Mouse (Mus musculus) neural tube, embryonic 14.5 days (tissue): ENCODE data around the gene Lrrc59. TPM values are rescaled to one million over a fixed set of nuclear protein-coding genes. Genes with fewer than 3 reads are reported as not detected.

Experiments used
- ATAC-seq: fragments of 200-750 bp; cut with Nextera tagmentation; 2 replicates; pipeline ENCODE4 v1.8.0; 2017; ENCODE audit warnings: low read depth, mild to moderate bottlenecking, moderate TSS enrichment, moderate library complexity
- H3K27ac ChIP-seq: fragments of 300-500 bp; sonication (generic); 2 replicates; pipeline ENCODE4 v1.5.1; 2014; ENCODE audit warnings: low read depth, mild to moderate bottlenecking, control low read depth, low read length, moderate library complexity, mixed read lengths
- H3K27me3 ChIP-seq: fragments of 300-500 bp; sonication (generic); 2 replicates; pipeline ENCODE4 v1.6.1; 2014; ENCODE audit warnings: low read length; ENCODE audit not compliant: control insufficient read depth, insufficient read depth
- H3K36me3 ChIP-seq: fragments of 300-500 bp; sonication (generic); 2 replicates; pipeline ENCODE4 v1.6.1; 2014; ENCODE audit warnings: low read length, mixed read lengths; ENCODE audit not compliant: control insufficient read depth, insufficient read depth
- H3K4me1 ChIP-seq: fragments of 300-500 bp; sonication (generic); 2 replicates; pipeline ENCODE4 v1.6.1; 2014; ENCODE audit warnings: low read length; ENCODE audit not compliant: control insufficient read depth, insufficient read depth
- H3K4me2 ChIP-seq: fragments of 300-500 bp; sonication (generic); 2 replicates; pipeline ENCODE4 v1.6.1; 2014; ENCODE audit warnings: mild to moderate bottlenecking, low read depth, low read length, control low read depth
- H3K4me3 ChIP-seq: fragments of 300-500 bp; sonication (generic); 2 replicates; pipeline ENCODE4 v1.5.1; 2014; ENCODE audit warnings: low read depth, low read length, control low read depth, mixed read lengths
- H3K9ac ChIP-seq: fragments of 300-500 bp; sonication (generic); replicated peaks from 2 replicates; pipeline ENCODE4 v1.6.1; 2014; ENCODE audit warnings: low read depth, mild to moderate bottlenecking, control low read depth, low read length, mixed read lengths
- H3K9me3 ChIP-seq: fragments of 300-500 bp; sonication (generic); 2 replicates; pipeline ENCODE4 v1.6.1; 2016; ENCODE audit warnings: low read length; ENCODE audit not compliant: control insufficient read depth
- WGBS: fragments of 180-500 bp; shearing (Covaris S2); extraction: QIAGEN DNeasy Blood & Tissue Kit; methylation state at CpG from one replicate; pipeline ENCODE4 v1.1.7; 2014; 5-methylcytosine and 5-hydroxymethylcytosine counted together
- polyA plus RNA-seq: library from polyadenylated mRNA; unstranded; fragments of >200 nt; fragmentation: Nextera tagmentation; extraction: Ambion mirVana; gene quantifications from 2 replicates; pipeline ENCODE4 v1.2.1, GENCODE M21; 2014

Gene Lrrc59
- polyA plus RNA-seq, 1 experiment from 2014 or later = 116 TPM

DNA sequence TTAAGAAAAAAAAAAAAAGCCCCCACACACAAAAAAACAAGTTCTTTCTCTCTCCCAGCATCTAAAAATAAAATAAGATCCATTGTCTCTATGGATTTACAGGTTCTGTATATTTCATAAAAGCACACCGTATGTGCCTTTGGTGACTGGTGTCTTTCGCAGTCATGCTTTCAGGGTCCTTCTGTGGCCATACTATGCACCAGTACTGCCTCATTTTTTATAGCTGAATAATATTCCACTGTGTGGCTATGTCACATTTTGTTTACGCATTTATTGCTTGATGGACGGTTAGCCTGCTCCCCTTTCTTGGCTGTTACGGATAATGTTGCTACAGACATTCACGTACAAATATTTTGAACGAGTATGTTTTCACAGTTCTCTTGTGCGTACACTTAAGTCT, 23.4 kb downstream of the Lrrc59 start:
- Histone ChIP-seq H3K4me3 (peak overlapping the region; percentile 56), H3K9ac (no peak overlapping the region), H3K27me3 (no peaks in the 10 kb centered on the region), H3K4me2 (peak overlapping the region; percentile 69), H3K36me3 (no peaks in the 10 kb centered on the region), H3K9me3 (no peaks in the 10 kb centered on the region), H3K27ac (no peak overlapping the region), H3K4me1 (peaks cover 9% of the 10 kb centered on the region; the same call in 1 of the 2 replicates)
- 49% methylated on average over 8 of the region's 8 CpGs for WGBS
- no peak for ATAC-seq

DNA sequence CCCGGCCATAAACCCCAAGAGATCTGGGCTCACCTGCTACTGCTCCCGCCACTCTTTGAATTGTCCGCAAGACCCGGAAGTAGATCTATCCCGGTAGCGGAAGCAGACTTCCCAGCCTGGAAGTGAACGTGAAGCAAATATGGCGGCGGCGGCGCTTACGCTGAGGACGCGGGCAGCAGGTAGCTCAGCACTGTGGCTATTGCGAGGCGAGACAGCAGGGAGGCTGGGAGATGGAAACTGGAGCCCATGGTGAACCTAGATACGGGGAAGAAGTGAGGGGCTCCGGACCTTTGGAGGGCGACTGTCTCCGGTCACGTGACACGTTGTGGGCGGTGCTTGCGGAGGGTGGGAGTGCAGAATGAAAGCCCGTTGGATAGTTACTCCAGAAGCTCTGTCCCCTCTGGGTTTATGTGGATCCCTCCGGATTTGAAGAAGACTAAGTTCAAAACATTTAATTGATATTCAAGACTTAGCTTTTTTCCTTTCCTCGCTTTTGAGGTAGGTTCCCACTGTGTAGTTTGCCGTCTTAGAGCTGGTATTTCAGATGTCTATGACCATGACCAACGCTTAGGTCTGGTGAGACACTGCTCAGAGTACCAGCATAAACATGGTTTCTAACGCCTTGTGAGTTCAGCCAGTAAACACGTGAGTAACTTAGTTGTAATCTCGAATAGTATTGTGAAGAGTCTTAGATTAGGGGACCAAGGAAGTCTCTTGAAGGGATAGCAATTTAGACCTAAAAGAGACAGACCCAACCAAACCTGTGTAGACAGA, 24.3 kb downstream of the Lrrc59 start, which contains the start of the genes Mrpl27 and Eme1:
Gene Mrpl27 (plus strand): TSS at position 105 of the 774 bp plus-strand sequence.
Gene Eme1 (minus strand): TSS at position 302 of the 774 bp plus-strand sequence.
- H3K27ac ChIP-seq = peak within 1 kb of the TSS; percentile 86
- H3K9ac ChIP-seq = peak within 1 kb of the TSS; percentile 62
- peaks cover 9% of the 10 kb centered on the region; the same call in 1 of the 2 replicates for H3K4me1 ChIP-seq
- H3K36me3 ChIP-seq = peaks cover 5% of the 10 kb centered on the region; the same call in 1 of the 2 replicates
- H3K27me3 ChIP-seq = no peaks in the 10 kb centered on the region
- H3K4me2 ChIP-seq = peak within 1 kb of the TSS; percentile 69
- under 1% methylated on average over 32 of the region's 32 CpGs for WGBS
- ATAC-seq = peak; percentile 94
- H3K9me3 ChIP-seq = no peaks in the 10 kb centered on the region
- peak within 1 kb of the TSS; percentile 56 for H3K4me3 ChIP-seq

DNA sequence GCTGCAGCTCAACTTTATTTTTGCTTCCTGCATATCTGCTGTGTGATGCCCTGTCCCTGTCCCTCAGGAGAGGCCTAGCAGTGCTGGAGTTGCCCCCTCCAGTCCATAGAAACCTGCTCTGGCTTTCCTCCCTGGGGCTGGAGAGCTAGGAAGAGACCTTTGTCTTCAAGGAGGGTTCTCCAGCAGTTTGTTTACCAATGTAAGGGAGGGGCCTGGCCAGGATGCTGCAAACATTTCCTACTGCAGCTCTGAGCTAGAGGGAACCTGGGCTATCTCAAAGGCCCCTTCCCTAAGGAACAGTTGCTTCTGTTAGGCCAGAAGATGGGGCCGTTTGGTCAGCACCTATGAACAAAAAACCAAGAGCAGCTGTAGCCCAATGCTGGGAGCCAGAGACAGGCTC, 31.8 kb downstream of the Lrrc59 start:
- H3K36me3 ChIP-seq = peaks cover 33% of the 10 kb centered on the region
- WGBS = 71% methylated on average over 1 of the region's 1 CpGs

DNA sequence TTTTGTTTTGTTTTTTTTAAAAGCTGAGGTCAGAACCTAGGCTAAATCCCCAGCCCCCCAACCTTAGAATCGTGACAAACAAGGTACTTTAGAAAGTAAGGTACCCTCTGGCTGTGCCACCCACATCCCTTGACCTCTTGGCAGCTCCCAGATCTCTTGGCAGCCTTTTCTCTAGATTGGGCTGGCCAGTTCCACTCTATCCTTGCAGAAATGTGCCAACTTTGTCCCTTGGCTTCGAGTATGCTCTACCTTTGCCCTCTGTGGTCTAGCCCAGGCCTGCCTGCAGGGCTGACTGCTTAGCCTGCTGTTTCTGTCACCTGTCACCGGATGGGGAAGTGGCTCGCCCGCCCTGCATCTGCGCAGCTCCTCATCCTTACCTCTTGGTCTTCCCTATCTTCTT, 35.7 kb downstream of the Lrrc59 start:
- Histone ChIP-seq H3K9me3 (no peaks in the 10 kb centered on the region), H3K4me2 (no peak overlapping the region), H3K27me3 (no peaks in the 10 kb centered on the region), H3K27ac (no peak overlapping the region), H3K4me1 (no peaks in the 10 kb centered on the region), H3K36me3 (peaks cover 56% of the 10 kb centered on the region), H3K4me3 (no peak overlapping the region), H3K9ac (no peak overlapping the region)
- no peak for ATAC-seq
- 91% methylated on average over 6 of the region's 6 CpGs for WGBS

More for the DNA sequence above, 31.8 kb downstream of the Lrrc59 start:
- no peak for ATAC-seq
- Histone ChIP-seq H3K4me1 (no peaks in the 10 kb centered on the region), H3K9me3 (no peaks in the 10 kb centered on the region), H3K27me3 (no peaks in the 10 kb centered on the region), H3K9ac (no peak overlapping the region), H3K4me2 (no peak overlapping the region), H3K27ac (no peak overlapping the region), H3K4me3 (no peak overlapping the region)

DNA sequence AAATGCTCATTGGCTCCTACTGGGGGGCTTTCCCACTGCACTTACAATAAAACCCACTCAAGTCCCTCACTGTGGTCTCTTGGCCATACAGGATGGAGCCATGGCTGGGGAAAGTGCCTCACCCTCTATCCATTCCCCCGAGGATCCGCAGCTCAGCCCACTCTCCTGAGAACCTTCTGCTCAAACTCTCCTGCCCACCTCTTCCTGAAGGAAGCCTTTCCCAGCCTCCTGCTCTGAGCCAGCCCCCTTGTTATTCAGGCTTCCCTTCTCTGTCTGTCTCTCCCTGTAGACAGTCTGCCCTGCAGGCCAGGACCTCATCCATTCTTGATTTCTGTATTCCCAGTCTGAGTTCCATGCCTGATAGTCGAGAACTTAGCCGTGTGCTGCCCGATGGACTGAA, 45.4 kb downstream of the Lrrc59 start:
- Histone ChIP-seq H3K4me3 (no peak overlapping the region), H3K4me1 (peaks cover 19% of the 10 kb centered on the region), H3K4me2 (no peak overlapping the region), H3K36me3 (no peaks in the 10 kb centered on the region; the same call in 1 of the 2 replicates), H3K27me3 (no peaks in the 10 kb centered on the region), H3K9ac (no peak overlapping the region), H3K27ac (no peak overlapping the region), H3K9me3 (no peaks in the 10 kb centered on the region)
- WGBS = 85% methylated on average over 5 of the region's 5 CpGs
- ATAC-seq = no peak

DNA sequence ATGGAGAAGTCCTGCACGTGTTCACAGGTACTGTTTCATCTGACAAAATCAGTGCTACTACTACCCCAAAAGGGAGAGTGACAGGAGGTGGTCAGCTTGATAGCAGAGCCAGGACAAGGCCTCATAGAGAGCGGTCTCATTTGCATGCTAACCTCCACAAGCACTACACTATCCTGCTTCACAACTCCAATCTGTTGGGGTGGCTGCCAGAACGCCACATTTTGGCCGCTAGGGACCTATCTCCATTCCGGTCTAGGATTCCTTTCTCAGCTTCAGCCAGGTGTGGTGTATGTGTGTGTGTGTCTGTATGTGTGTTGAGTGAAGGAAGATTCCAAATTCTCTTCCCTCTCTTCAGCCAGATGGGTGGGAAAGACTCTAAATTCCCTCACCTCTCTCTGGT, 45.9 kb downstream of the Lrrc59 start:
- H3K9ac ChIP-seq = no peak overlapping the region
- peaks cover 19% of the 10 kb centered on the region for H3K4me1 ChIP-seq
- H3K36me3 ChIP-seq = no peaks in the 10 kb centered on the region
- H3K27ac ChIP-seq = no peak overlapping the region
- ATAC-seq = no peak
- no peaks in the 10 kb centered on the region for H3K9me3 ChIP-seq
- no peak overlapping the region for H3K4me3 ChIP-seq
- H3K4me2 ChIP-seq = peak overlapping the region; percentile 79
- H3K27me3 ChIP-seq = no peaks in the 10 kb centered on the region
- 84% methylated on average over 5 of the region's 5 CpGs for WGBS

DNA sequence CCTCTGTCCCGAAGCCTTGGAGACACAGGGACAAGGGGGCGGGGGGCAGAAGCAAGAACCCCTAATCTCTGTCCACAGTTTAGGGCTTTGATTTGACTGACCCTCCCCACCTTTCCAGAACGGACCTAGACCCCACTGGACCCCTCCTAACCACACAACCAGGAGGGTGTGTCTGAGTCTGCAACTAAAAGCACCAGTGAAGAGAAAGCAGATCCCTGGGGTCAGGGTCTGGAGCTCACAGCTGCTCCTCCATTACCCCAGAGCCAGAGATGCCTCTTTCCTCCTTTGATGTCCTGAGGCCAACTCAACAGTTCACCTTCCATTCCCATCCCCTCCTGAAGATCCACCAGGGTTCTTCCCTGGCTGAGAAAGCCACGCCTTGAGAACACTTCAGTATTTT, 46.7 kb downstream of the Lrrc59 start:
- no peaks in the 10 kb centered on the region for H3K9me3 ChIP-seq
- 50% methylated on average over 4 of the region's 4 CpGs for WGBS
- no peaks in the 10 kb centered on the region for H3K36me3 ChIP-seq
- peak overlapping the region; percentile 94 for H3K9ac ChIP-seq
- peak overlapping the region; percentile 92; the same call in 1 of the 2 replicates for H3K27ac ChIP-seq
- no peak for ATAC-seq
- peak overlapping the region; percentile 79 for H3K4me2 ChIP-seq
- no peaks in the 10 kb centered on the region for H3K27me3 ChIP-seq
- H3K4me1 ChIP-seq = peaks cover 19% of the 10 kb centered on the region
- H3K4me3 ChIP-seq = peak overlapping the region; percentile 93

DNA sequence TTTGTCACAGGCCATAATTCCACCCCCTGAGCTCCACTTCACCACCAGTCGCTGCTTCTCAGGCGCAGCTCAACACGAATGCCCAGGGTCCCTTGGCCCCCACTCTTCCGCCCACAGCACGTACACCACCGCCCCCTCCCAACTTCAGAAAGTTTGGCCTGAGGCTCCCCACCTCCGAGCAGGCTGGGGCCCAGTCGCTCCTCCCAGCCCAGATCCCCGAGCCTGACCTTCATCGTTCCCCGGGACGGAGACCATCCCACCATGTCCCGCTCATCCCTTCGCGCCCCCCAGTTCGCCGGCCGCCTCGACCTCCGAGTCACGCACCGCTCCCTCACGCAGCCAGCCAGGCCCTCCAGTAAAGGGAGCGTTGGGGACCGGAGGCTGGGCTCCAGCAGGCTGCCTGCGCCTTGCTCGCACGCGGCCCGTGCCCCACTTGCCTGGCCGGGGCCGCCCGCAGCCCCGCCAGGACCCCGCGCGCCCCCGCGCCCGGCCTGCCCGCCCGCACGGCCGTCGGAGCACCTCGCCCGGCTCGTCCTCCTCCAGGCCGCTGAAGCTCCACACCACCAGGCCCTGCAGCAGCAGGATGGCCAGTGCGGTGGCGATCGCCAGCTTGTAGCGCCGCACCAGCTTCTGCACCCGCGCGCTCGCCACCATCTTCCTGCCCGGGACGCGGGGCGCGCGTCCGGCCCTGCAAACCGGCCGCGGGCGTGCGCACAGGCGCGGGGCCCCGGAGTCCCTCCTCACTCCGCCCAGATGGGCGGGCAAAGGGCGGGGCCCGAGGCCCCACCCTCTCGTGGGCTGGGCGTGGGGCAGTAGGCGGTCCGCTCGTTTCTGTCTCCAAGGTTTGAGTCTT, 47.4 kb downstream of the Lrrc59 start, which contains the start of gene Xylt2:
Gene Xylt2 (minus strand): TSS at position 762 of the 853 bp plus-strand sequence.
- H3K36me3 ChIP-seq = no peaks in the 10 kb centered on the region
- peaks cover 19% of the 10 kb centered on the region for H3K4me1 ChIP-seq
- under 1% methylated on average over 78 of the region's 82 CpGs for WGBS
- no peaks in the 10 kb centered on the region for H3K9me3 ChIP-seq
- peak within 1 kb of the TSS; percentile 94 for H3K9ac ChIP-seq
- H3K4me2 ChIP-seq = peak within 1 kb of the TSS; percentile 79
- H3K27me3 ChIP-seq = no peaks in the 10 kb centered on the region
- peak within 1 kb of the TSS; percentile 92 for H3K27ac ChIP-seq
- ATAC-seq = peak; percentile 96
- peak within 1 kb of the TSS; percentile 93 for H3K4me3 ChIP-seq
